Mouse (Mus musculus): Measurements from ENCODE around the gene Sept7. TPM values are rescaled to one million over a fixed set of nuclear protein-coding genes. Genes with fewer than 3 reads are reported as not detected.
"Not testable (repeated sequence)": the region's sequence is repeated elsewhere in the genome, so short reads cannot be mapped to it uniquely, and the experiment has no call there.

The Sept7 gene
- polyA plus RNA-seq (2017; shearing (Covaris generic)) = 100 to 1,000 TPM; 425 to 492 TPM

DNA sequence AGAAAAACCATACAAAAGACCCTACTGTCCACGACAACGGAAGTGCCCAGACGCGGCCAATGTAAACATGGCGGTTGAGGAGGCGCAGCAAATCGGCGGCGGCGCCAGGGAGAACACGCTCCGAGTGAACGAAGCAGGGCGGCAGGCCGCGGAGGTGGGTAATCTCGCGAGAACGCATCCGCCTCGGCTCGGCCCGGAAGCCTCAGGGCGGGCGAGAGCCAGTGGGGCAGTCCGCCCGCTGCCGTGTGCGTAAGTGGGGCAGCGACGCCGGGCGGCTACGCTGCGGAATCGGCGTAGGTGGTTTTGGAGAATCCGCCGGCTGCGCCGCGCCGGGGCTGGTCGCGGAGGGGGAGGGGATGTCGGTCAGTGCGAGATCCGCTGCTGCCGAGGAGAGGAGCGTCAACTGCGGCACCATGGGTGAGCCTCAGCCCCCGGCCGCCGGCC lies at the start of gene Sept7:
Gene Sept7, plus strand, starts transcription at position 157 of the 444 bp plus-strand sequence.
- peak; percentile 90 for ATAC-seq

DNA sequence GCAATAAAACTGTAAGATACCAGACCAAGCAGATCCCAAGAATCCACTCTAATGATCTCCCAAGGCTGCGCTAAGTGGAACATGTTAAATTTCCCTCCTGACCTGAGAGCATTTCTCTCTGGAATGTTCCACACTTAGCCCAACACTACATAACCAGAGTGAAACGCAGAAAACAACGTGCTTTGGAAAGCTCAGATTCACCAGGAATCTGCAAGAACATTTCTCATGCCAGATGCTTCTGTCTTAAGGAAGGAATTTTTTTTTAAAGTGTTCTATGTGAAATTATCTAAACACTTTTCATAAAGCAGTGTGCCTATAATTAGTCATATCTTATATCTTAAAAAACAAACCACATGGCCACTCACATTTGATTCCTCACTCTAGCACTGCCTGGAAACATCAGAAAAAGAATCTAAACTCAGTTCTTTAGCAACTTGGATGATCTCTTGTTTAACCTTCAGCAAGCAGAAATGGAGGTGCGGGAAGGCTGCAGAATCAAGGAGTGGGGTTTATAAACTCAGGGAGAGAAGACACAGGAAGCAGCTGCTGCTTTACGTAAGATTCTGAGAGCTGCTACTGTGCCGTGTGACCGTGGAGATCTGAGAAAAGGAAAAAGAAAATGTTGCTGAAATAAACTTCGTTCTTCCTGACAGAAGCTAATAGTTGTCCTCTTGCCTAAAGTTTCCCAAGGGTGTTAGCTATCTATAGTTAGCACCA lies 44.0 kb upstream of the Sept7 start:
- ATAC-seq = no peak

DNA sequence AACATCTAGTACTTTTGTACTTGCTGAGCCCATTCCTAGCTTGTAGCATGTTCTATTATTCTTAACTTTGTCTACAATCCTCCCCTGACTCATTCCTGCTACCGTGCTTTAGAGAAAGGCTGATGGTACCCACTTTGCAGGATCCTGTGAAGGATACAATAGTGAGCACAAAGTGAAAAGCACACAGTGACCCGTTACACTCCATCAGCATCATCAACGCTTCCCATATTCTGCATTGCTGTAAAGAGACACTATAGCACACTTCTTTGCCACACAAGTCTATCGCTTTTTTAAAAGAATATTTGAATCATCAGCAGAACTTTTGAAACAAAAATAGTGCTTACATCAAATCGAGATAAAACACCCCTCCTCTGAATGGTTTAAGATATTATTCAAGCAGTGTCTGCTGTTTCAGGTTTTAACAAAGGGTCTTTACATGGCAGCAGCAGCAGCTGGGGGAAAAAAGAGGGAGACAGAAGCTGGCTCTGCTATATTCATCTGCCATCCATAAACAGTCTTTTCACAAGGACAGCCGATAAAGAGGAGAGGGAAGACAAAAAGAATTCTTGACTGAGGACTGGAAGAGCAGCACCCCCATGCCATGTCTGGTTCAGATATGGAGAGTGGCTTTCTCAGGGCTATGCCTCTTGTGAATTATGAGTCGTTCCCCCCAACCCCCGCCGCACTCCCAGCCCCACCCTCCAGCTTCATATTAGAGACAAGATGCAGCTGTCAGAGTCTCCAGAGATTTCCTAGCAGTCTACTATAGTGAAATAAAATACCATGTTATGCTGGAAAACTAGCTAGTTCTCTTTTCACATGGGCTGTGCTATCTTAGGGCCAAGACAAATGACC lies 39.7 kb upstream of the Sept7 start:
- no peak for ATAC-seq

DNA sequence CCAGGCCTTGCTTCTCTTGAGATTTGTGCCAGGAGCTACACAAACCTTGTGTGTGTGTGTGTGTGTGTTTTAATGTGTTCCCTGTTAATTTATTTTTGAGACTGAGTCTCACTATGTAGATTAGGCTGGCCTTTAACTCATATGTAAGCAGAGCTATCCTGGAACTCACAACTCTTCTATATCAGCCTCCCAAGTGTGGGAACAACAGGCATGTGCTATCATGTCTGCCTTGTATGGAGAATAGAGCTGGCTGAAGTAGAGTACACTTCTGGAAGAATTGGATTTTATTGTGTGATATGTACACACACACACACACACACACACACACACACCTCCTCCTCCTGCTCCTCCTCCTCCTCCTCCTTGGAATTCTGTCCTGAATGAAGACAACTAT lies 39.1 kb upstream of the Sept7 start:
- ATAC-seq = no peak

GRCm38 (mm10) chr9:25215411-25215810 lies 36.8 kb upstream of the Sept7 start:
- no peak for ATAC-seq

DNA sequence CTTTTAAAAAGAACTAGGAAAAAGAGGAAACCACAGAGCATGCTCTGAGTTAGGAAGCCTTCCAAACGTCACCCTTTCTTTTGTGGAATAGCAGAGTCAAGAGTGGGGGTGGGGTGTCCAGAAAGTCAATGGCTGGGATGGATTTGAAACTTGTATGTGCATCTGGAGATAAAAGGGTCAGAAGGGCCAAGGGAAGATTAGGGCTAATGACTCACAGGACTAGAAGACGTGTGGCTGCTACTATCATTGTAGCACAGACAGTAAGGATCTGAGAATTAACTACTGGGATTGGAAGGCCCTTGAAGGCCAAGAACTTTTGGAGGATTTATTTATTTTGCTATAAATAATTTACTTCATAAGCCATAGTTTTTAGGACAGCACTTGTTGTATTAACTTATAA lies 36.0 kb upstream of the Sept7 start:
- ATAC-seq = no peak

GRCm38 (mm10) chr9:25218954-25219353 lies 33.3 kb upstream of the Sept7 start:
- no peak for ATAC-seq

DNA sequence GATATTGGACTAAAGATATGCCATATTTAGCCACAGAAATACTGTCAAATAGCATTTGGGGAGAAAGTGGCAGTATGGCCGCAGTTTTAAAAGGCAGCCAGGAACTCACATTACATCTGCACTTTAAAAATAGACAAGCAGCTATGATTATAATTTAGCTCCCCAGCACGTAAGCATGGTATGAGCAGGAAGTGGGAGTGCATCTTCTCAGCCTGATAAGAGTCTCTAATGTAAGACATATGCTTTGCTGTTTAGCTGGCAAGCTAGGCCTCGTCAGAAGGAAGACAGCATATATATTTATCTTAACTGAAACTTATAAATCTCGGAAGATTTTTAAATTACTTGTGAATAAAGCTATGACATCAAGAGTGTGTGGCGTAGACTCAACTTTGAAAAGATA lies 32.4 kb upstream of the Sept7 start:
- ATAC-seq = peak; percentile 54

DNA sequence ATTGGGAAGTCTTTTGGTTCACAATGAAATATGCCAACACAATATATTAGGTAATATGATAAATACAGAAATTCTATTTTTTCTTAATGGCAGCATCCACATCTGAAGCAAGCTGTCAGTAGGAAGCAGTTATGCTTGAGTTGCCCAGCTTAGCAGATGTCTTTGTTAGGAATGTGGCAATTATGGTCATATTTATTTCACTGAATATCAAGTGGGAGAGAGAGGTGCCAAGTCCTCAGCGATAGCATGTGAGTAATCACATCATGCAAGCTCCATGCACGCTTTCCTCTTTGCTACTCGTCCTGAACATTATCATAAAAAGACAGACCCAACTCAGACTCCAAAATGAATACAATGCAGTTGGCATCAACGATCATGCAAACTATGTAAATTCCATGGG lies 27.3 kb upstream of the Sept7 start:
- ATAC-seq = no peak

DNA sequence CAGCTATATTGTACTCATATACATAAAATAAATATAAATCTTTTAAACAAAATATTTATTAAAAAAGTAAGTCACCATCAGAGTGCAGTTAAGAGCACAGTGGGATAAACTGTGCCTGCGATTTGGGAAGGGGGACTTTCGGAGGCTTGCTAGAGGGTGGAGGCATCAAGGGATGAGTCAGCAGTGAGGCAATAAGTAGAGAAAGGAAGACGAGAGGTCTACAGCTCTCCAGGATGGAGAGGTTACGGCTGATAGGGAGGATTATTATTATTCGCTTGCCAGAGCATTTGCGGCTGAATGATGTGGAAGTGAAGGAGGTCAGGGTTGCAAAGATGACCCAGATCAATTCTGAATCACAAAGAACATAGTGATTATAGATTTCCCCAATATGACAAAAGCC lies 22.5 kb upstream of the Sept7 start:
- ATAC-seq = peak; percentile 43

DNA sequence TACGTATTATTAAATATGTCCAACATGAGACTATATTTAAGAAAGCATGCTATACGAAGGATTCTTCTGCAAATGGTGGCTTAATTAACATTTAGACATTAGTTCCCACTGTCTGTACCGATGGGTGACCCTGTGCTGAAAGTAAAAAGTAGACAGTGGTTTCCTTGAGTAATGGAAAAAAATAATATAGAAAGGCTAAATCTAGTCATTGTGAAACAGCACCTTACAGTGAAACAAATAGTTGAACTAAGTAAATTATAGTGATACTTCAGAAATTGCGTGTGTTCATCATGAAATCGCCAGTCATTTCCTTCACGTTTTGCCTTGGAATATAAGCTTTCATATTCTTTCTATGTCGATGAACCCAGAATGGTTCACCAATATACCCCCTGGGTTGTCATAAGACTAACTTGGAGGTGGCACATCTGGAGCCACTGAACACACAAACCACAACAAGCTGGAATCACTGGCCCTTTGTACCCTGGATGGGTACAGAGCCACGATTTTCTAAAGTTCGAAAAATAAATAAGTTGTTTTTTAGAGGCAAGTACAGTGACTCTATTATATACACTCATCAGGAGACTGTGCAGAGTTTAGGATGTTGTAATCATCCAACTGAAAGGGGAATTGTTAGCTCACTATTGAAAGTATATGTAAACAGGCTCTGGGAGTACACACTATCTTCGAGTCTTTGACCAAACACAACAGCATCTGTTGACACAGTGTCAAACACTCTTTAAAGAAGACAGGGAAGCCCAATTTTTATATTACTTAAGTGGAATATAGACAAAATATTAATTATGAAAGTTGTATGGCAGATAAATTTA lies 21.8 kb upstream of the Sept7 start:
- peak; percentile 71 for ATAC-seq

DNA sequence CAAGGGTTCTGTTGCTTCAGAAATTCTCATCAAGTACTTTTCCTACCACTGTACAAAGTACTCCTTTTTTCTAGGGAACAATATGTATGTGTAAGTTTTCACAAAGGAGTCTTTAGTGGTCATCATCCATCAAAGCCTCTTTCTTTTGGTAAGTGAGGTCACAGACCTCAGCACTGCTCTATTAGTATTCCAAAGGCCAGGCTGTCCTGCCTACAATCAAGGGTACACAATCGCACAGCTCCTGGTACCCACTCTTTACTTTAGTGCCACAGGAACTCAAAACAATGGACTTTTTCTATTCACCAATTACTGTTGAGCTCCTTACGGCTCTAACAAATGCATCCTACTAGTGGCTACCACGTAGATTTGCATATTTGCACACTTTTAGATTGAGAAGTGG lies 11.2 kb upstream of the Sept7 start:
- no peak for ATAC-seq

DNA sequence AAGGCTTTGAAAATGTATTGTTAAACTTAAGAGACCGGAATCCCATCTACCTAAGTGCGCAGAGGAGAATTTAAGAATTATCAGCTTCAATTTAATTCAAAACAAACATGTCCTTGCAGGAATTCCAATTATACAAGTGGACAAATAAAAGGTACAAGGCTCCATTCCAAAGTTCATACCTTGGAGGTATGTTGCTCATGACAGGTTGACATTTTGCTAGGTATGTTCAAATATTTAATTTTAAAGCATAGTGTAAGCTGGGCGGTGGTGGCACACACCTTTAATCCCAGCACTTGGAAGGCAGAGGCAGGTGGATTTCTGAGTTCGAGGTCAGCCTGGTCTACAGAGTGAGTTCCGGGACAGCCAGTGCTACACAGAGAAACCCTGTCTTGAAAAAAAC lies 10.5 kb upstream of the Sept7 start:
- not testable (repeated sequence) for ATAC-seq

- no peak for ATAC-seq
These were observed 10.0 kb upstream of the Sept7 start for GRCm38 (mm10) chr9:25242266-25242665.

GRCm38 (mm10) chr9:25243926-25244657 lies 8.1 kb upstream of the Sept7 start:
- ATAC-seq = no peak

GRCm38 (mm10) chr9:25245125-25245524 lies 7.1 kb upstream of the Sept7 start:
- ATAC-seq = no peak

DNA sequence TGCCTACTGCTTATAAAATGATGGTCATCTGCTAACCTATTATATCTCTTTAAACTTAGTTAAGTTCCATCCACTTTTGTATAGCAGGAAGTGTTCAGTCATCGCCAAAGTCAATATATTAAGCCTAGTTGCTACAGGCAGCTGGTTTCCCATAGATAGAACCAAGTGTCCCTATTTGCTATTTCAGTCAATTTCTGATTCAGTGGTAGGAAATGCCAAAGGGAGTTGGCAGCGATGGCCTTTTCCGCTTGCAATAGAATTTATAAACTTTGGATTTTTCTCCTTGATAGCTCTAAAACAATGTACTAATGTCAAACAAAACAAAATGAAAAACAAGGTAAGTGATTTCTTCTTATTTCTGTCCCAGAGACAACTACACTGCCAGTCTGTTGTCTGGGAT lies 5.7 kb upstream of the Sept7 start:
- ATAC-seq = no peak

DNA sequence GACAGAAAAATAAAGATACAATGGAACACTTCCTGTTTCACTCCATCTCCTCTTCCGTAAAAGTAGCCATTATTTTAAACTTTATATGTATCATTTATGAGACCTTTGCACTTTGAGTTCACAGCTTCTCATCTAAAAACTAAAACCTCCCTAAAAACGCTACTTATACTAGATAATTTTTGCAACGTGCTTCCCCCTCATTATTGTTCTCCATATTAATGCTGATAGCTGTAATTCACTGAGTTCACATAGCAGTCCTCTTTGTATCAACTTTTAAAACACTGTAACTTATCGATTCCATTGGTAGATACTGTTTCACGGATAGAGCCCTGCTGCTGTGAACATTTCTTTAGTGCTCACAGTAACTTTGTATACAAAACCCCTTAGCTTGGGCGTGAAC lies 1.1 kb upstream of the Sept7 start:
- ATAC-seq = no peak

- peak; percentile 49 for ATAC-seq
These were observed 492 bp upstream of the Sept7 start for GRCm38 (mm10) chr9:25251611-25252282.

DNA sequence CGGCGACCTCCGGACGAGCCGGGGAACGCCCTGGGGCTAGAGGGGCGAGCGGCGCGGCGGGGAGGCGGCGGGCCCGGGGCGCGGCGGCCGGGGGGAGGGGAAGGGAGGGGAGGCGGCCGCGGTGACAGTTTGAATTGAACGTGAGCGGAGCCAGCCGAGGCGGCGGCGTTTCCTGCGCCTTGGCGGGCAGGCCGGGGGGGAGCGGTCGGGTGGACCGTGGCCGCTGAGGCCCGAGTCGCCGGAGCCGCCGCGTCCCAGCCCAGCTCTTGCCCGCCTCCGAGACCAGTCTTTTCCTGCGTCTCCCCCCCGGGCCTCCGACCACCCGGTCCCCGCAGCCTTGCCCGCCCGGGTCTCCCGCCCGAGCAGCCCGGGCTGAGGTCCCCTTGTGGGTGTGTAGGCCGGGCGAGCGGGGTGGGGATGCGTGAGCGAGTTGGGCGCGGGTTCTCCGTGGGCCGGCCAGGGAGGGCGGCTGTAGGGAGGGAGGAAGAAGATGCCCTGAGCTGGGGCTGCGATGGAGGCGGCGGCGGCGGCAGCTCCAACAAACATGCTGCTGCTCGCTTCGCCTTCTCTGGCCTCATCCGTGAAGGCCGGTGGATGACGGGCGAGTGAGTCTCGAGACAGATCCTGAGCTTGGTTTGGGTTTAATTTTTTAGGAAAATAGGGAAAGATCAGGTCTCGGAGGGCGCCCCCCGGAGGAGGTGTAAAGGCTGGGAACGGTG lies 679 bp downstream of the Sept7 start:
- peak; percentile 16 for ATAC-seq

DNA sequence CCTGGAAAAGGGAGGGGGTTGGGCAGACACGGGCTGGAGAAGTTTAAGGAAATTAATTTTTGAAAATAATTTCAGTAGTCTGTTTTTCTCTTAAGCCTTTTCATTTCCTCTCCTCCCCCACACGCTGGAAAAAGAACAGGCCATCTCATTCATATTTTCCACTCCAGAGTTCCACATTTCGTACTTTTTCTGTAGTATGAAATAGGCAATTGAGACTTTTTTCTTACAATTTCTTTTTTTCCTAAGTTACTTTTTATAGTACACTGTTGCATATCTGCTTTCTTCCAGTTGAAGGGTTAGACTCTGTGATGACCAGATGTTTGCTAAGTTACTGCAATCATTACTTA lies 1.2 kb downstream of the Sept7 start:
- ATAC-seq = no peak

All from activated CD4-positive, CD25-positive, alpha-beta regulatory T cell, adult 4 months (primary cell).